Mouse (Mus musculus) lung, postnatal 0 days (tissue): ENCODE results near the gene Kcnt2. TPM values are rescaled to one million over a fixed set of nuclear protein-coding genes. Genes with fewer than 3 reads are reported as not detected.

Experiments used
- ATAC-seq: fragments of 200-750 bp; cut with Nextera tagmentation; 2 replicates; pipeline ENCODE4 v1.8.0; 2017; ENCODE audit warnings: moderate library complexity
- DNase-seq: peaks from one replicate; pipeline ENCODE4 v3.0.0-alpha.2; 2016; ENCODE audit warnings: low spot score
- H3K27ac ChIP-seq: fragments of 300-500 bp; sonication (generic); 2 replicates; pipeline ENCODE4 v1.5.1; 2014; ENCODE audit warnings: antibody characterized with exemption, mild to moderate bottlenecking, low read length, mixed read lengths
- H3K27me3 ChIP-seq: fragments of 300-500 bp; sonication (generic); replicated peaks from 2 replicates; pipeline ENCODE4 v1.6.1; 2014; ENCODE audit warnings: low read length, mixed read lengths; ENCODE audit not compliant: insufficient read depth
- H3K36me3 ChIP-seq: fragments of 300-500 bp; sonication (generic); 2 replicates; pipeline ENCODE4 v1.6.1; 2014; ENCODE audit warnings: low read length, mixed read lengths; ENCODE audit not compliant: insufficient read depth
- H3K4me1 ChIP-seq: fragments of 300-500 bp; sonication (generic); 2 replicates; pipeline ENCODE4 v1.6.1; 2014; ENCODE audit warnings: antibody characterized with exemption, low read depth, low read length, mixed read lengths; ENCODE audit not compliant: insufficient read depth
- H3K4me2 ChIP-seq: fragments of 300-500 bp; sonication (generic); replicated peaks from 2 replicates; pipeline ENCODE4 v1.6.1; 2014; ENCODE audit warnings: low read depth, mild to moderate bottlenecking, low read length, moderate library complexity, mixed read lengths
- H3K4me3 ChIP-seq: fragments of 300-500 bp; sonication (generic); 2 replicates; pipeline ENCODE4 v1.5.1; 2014; ENCODE audit warnings: low read depth, low read length
- H3K9ac ChIP-seq: fragments of 300-500 bp; sonication (generic); replicated peaks from 2 replicates; pipeline ENCODE4 v1.6.1; 2014; ENCODE audit warnings: low read depth, mild to moderate bottlenecking
- H3K9me3 ChIP-seq: fragments of 300-500 bp; sonication (generic); 2 replicates; pipeline ENCODE4 v1.6.1; 2016; ENCODE audit warnings: low read length, mixed read lengths
- CTCF ChIP-seq: IDR thresholded peaks from 2 replicates; pipeline ENCODE4 v1.5.1; 2016; ENCODE audit warnings: antibody characterized with exemption, mild to moderate bottlenecking
- EP300 ChIP-seq: IDR thresholded peaks from 2 replicates; pipeline ENCODE4 v1.6.1; 2016; ENCODE audit warnings: antibody characterized with exemption, mild to moderate bottlenecking, control low read depth
- WGBS: fragments of 180-500 bp; shearing (Covaris S2); extraction: QIAGEN DNeasy Blood & Tissue Kit; methylation state at CpG from one replicate; pipeline ENCODE4 v1.1.7; 2014; 5-methylcytosine and 5-hydroxymethylcytosine counted together
- polyA plus RNA-seq: library from polyadenylated mRNA; unstranded; fragments of >200 nt; fragmentation: Nextera tagmentation; extraction: Ambion mirVana; gene quantifications from 2 replicates; pipeline ENCODE4 v1.2.1, GENCODE M21; 2015

Gene Kcnt2
- polyA plus RNA-seq, 1 experiment from 2014 or later = not detected

DNA sequence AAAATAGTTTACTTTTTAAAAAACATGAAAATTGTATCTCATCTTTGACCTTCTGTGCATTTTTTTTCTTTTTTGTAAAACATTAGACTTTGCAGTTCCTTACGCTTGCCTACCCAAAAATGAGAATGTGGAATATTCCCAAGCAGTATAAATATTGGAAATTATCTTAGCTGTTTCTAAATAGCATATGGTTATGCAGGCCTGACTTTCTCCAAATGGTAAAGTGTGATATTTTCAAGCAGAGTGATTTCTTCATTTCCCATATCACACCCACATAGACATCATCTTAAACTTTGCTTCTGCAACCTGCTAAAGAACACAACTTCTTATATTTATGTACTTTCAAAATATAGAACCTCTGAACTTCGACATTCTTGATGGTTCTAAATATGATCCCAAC, 210.9 kb downstream of the Kcnt2 start:
- no peak for TF ChIP-seq EP300
- no peak for TF ChIP-seq CTCF
- DNase-seq = no peak
- ATAC-seq = no peak
- Histone ChIP-seq H3K36me3 (no peaks in the 10 kb centered on the region), H3K27ac (no peak overlapping the region), H3K4me3 (no peak overlapping the region), H3K4me1 (no peaks in the 10 kb centered on the region), H3K9ac (no peak overlapping the region), H3K9me3 (no peaks in the 10 kb centered on the region), H3K27me3 (no peaks in the 10 kb centered on the region), H3K4me2 (no peak overlapping the region)
- 81% methylated on average over 2 of the region's 2 CpGs for WGBS

DNA sequence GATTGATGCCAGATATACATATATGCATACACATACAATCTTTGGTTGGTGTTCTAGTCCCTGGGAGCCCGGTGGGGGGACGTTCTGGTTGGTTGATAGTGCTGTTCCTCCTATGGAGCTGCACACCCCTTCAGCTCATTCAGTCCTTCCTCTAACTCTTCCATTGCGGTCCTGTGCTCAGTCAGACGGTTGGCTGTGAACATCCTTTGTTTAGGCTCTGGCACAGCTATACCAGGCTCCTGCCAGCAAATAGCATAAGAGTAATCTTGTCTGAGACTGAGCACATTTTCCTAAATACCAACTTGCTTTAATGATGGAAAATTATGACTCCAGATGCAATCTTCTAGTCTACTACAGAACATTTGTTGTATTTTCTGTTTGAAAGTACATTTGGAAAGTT, 222.4 kb downstream of the Kcnt2 start:
- Histone ChIP-seq H3K4me2 (no peak overlapping the region), H3K4me1 (no peaks in the 10 kb centered on the region), H3K9me3 (no peaks in the 10 kb centered on the region), H3K27ac (no peak overlapping the region), H3K9ac (no peak overlapping the region), H3K4me3 (no peak overlapping the region), H3K36me3 (no peaks in the 10 kb centered on the region), H3K27me3 (no peaks in the 10 kb centered on the region)
- 71% methylated on average over 4 of the region's 4 CpGs for WGBS
- ATAC-seq (no peak), DNase-seq (no peak)
- TF ChIP-seq EP300 (no peak), CTCF (no peak)

DNA sequence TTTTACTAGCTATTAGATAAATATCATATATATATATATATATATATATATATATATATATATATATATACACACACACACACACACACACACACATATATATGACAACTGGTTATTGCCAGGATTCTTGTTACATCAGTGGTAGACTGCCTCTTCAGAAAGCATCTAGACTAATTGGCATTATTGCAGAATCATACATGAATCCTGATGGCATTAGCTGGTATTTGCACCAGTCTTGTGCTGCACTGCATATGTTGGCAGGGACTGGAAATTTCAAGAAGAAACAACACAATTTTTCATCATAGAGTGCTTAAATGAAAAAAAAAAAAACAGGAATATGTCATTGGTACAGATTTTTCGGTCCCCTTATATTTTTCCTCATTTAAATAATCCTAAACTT, 223.6 kb downstream of the Kcnt2 start:
- TF ChIP-seq CTCF = no peak
- no peak for TF ChIP-seq EP300
- H3K4me3 ChIP-seq = no peak overlapping the region
- H3K4me2 ChIP-seq = no peak overlapping the region
- no peak overlapping the region for H3K27ac ChIP-seq
- ATAC-seq = no peak
- no peaks in the 10 kb centered on the region for H3K9me3 ChIP-seq
- no peaks in the 10 kb centered on the region for H3K36me3 ChIP-seq
- DNase-seq = no peak
- WGBS = 89% methylated on average over 1 of the region's 1 CpGs
- H3K27me3 ChIP-seq = no peaks in the 10 kb centered on the region
- no peaks in the 10 kb centered on the region for H3K4me1 ChIP-seq
- H3K9ac ChIP-seq = no peak overlapping the region

DNA sequence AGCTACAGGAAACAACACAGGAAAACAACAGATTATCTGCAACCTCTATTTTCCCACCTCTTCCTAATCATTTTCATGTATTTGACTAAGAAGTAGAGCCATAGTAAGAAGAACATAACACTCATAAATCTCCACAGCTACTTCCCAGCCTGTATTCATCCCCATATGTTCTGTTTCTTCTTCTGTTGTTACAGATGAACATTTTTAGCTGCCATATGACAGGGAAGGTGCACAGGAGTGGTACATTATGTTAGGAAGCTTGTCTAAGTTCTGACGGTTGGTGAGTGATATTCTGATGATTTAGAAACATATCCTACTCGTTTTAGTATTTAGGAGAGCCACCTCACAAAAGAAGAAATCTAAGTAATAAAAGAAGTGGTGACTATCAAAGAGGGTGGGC, 231.0 kb downstream of the Kcnt2 start:
- Histone ChIP-seq H3K36me3 (no peaks in the 10 kb centered on the region), H3K27ac (no peak overlapping the region), H3K4me1 (no peaks in the 10 kb centered on the region), H3K4me3 (no peak overlapping the region), H3K9me3 (no peaks in the 10 kb centered on the region), H3K4me2 (no peak overlapping the region), H3K9ac (no peak overlapping the region), H3K27me3 (no peaks in the 10 kb centered on the region)
- no peak for TF ChIP-seq CTCF
- no peak for TF ChIP-seq EP300
- WGBS = 55% methylated on average over 2 of the region's 2 CpGs
- ATAC-seq = no peak
- DNase-seq = no peak

DNA sequence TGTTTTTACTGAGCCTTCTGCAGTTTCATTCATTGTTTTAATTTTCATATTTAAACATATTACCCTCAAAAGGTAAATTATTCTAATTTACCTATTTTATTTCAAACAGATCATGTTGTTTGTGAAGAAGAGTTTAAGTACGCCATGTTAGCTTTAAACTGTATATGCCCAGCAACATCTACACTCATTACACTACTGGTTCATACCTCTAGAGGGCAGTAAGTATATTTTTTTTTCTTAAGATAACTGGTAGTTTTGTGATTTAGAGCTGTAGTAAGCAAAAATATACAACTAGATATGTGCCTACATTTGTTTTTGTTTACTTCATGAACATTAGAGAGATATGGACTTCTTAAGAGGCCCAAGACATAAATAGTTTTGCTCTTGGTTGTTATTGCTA, 238.1 kb downstream of the Kcnt2 start:
- H3K4me2 ChIP-seq = no peak overlapping the region
- H3K9me3 ChIP-seq = no peaks in the 10 kb centered on the region
- no peak overlapping the region for H3K27ac ChIP-seq
- no peaks in the 10 kb centered on the region for H3K4me1 ChIP-seq
- H3K9ac ChIP-seq = no peak overlapping the region
- no peak for TF ChIP-seq CTCF
- no peak for TF ChIP-seq EP300
- no peaks in the 10 kb centered on the region for H3K27me3 ChIP-seq
- no peaks in the 10 kb centered on the region for H3K36me3 ChIP-seq
- WGBS = 80% methylated on average over 1 of the region's 1 CpGs
- DNase-seq (no peak), ATAC-seq (no peak)
- no peak overlapping the region for H3K4me3 ChIP-seq

DNA sequence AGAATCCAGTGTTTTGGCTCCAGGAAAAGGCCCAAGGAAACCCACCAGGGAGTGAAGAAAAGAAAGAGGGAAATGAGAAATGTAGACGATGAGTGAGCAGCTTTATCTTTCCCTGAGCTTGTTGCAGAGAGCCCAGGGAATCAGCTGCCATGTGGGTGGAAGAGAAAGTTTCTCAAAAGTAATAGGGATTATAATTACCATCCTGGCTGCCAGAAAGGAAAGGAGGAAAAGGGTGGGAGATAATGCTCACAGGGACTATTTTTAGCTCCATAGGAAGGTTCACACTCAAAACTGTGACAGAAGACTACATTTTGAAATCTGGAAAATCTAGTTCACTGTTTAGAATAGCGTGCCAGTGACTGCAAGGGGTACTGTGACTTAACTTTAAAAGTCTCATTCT, 243.9 kb downstream of the Kcnt2 start:
- no peaks in the 10 kb centered on the region for H3K4me1 ChIP-seq
- ATAC-seq (no peak), DNase-seq (no peak)
- TF ChIP-seq EP300 (no peak), CTCF (no peak)
- no peak overlapping the region for H3K4me3 ChIP-seq
- no peaks in the 10 kb centered on the region for H3K36me3 ChIP-seq
- H3K27ac ChIP-seq = no peak overlapping the region
- 56% methylated on average over 2 of the region's 2 CpGs for WGBS
- no peak overlapping the region for H3K4me2 ChIP-seq
- no peak overlapping the region for H3K9ac ChIP-seq
- no peaks in the 10 kb centered on the region for H3K9me3 ChIP-seq
- H3K27me3 ChIP-seq = no peaks in the 10 kb centered on the region

DNA sequence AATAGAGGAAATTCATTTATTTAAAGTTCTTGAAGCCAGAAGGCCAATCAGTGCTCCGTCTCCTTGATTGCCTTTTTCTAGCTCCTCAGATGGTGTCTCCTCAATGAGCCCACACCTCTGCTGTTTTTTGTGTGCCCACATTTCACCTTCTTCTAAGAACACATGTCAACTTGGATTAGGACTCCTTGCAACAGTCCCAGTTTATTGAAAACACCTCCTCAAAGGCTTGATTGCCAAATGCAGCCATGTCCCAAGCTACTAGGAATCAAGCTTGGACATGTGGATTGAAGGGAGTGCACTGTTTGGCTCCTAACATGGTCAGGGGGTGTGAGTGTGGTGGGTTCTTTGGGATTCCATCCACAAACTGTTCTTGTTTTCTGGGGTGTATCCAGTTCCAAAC, 245.4 kb downstream of the Kcnt2 start:
- TF ChIP-seq CTCF (no peak), EP300 (no peak)
- 85% methylated on average over 1 of the region's 1 CpGs for WGBS
- Histone ChIP-seq H3K4me1 (no peaks in the 10 kb centered on the region), H3K27ac (no peak overlapping the region), H3K9ac (no peak overlapping the region), H3K9me3 (no peaks in the 10 kb centered on the region), H3K4me3 (no peak overlapping the region), H3K4me2 (no peak overlapping the region), H3K36me3 (no peaks in the 10 kb centered on the region), H3K27me3 (no peaks in the 10 kb centered on the region)
- ATAC-seq = no peak
- DNase-seq = no peak
